Mouse (Mus musculus) thymus, postnatal 36 days (tissue): ENCODE measurements around the gene Ell.

Experiments
- DNase-seq, 2 experiments: peaks; one replicate each; pipeline ENCODE4 v3.0.0; 2022; ENCODE audit warnings: mixed read lengths in 2 of 2

Ell gene

GRCm38 (mm10) chr8:70538633-70539076 is 602 bp upstream of the Ell start:
- peak; percentile 99 to 100 for DNase-seq

GRCm38 (mm10) chr8:70540013-70540506 is 803 bp downstream of the Ell start:
- DNase-seq = peak in 1 of 2 experiments; percentile 35

GRCm38 (mm10) chr8:70540507-70541071 is 1.3 kb downstream of the Ell start:
- no peak for DNase-seq

- no peak for DNase-seq
These were observed 1.8 kb downstream of the Ell start for GRCm38 (mm10) chr8:70541081-70541480.

- DNase-seq = peak in 1 of 2 experiments; percentile 26
These were observed 5.0 kb downstream of the Ell start for GRCm38 (mm10) chr8:70544200-70544687.

- DNase-seq = no peak
These were observed 7.2 kb downstream of the Ell start for GRCm38 (mm10) chr8:70546412-70546811.

GRCm38 (mm10) chr8:70547762-70548161 is 8.5 kb downstream of the Ell start:
- DNase-seq = no peak

GRCm38 (mm10) chr8:70549412-70550184 is 10.3 kb downstream of the Ell start:
- no peak for DNase-seq

- no peak for DNase-seq
These were observed 12.4 kb downstream of the Ell start for GRCm38 (mm10) chr8:70551558-70552161.

GRCm38 (mm10) chr8:70552836-70553235 is 13.6 kb downstream of the Ell start:
- DNase-seq = no peak

- no peak for DNase-seq
These were observed 14.5 kb downstream of the Ell start for GRCm38 (mm10) chr8:70553740-70554139.

GRCm38 (mm10) chr8:70555079-70555747 is 16.0 kb downstream of the Ell start:
- DNase-seq = peak in 1 of 2 experiments; percentile 49

- DNase-seq = peak; percentile 71 to 79
These were observed 19.1 kb downstream of the Ell start for GRCm38 (mm10) chr8:70558334-70558733.

GRCm38 (mm10) chr8:70558983-70559382 is 19.7 kb downstream of the Ell start:
- no peak for DNase-seq

GRCm38 (mm10) chr8:70560096-70560495 is 20.8 kb downstream of the Ell start:
- peak; percentile 36 to 56 for DNase-seq

- DNase-seq = no peak
These were observed 21.3 kb downstream of the Ell start for GRCm38 (mm10) chr8:70560564-70560963.

- no peak for DNase-seq
These were observed 22.1 kb downstream of the Ell start for GRCm38 (mm10) chr8:70561357-70561756.

- DNase-seq = no peak
These were observed 22.7 kb downstream of the Ell start for GRCm38 (mm10) chr8:70561809-70562535.

- no peak for DNase-seq
These were observed 23.5 kb downstream of the Ell start for GRCm38 (mm10) chr8:70562802-70563201.

GRCm38 (mm10) chr8:70563763-70564387 is 24.6 kb downstream of the Ell start:
- DNase-seq = no peak

- DNase-seq = no peak
These were observed 25.5 kb downstream of the Ell start for GRCm38 (mm10) chr8:70564696-70565235.
